Mouse (Mus musculus): Measurements from ENCODE around the gene Pax8. TPM values are rescaled to one million over a fixed set of nuclear protein-coding genes. Genes with fewer than 3 reads are reported as not detected.

Pax8 gene
- total RNA-seq, 1 experiment from 2014 or later: not detected

DNA sequence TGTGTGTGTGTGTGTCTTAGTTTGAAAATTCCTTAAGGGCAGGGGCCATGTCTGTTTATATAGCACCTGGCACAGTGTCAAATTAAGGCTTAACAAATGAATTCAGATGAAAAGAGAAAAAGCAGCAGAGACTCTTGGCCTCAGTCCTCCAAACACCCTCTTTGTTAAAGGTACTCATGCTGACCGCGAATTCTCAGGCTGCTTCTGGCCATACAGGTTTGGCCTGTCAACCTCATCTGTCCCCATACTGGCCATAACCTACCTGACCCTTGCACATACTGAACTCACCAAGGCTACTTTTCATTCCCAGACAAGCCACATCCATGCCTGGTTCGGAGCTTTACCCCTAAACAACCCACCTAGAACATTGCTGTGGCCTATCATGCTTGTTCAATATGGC lies 62.2 kb downstream of the Pax8 start:
- DNase-seq: no peak

DNA sequence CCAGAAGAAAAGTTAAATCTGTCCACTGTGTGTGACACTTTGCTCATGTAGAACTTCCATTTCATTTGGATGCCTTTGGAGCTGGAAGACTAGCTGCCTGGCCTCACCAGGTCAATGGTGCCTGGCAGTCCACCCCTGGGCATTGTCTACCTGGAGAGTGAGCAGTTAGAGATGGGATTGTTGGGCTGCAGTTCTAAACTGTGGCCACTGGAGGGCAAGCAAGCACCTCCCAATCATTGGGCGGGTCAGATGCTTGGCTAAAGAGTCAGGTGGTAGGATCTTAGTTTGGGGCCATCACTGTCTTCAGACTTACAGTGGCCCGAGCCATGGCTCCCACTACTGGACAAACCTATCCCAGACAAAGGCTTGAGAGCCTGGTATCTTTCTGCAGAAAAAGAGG lies 66.2 kb downstream of the Pax8 start:
- DNase-seq: peak; percentile 76

DNA sequence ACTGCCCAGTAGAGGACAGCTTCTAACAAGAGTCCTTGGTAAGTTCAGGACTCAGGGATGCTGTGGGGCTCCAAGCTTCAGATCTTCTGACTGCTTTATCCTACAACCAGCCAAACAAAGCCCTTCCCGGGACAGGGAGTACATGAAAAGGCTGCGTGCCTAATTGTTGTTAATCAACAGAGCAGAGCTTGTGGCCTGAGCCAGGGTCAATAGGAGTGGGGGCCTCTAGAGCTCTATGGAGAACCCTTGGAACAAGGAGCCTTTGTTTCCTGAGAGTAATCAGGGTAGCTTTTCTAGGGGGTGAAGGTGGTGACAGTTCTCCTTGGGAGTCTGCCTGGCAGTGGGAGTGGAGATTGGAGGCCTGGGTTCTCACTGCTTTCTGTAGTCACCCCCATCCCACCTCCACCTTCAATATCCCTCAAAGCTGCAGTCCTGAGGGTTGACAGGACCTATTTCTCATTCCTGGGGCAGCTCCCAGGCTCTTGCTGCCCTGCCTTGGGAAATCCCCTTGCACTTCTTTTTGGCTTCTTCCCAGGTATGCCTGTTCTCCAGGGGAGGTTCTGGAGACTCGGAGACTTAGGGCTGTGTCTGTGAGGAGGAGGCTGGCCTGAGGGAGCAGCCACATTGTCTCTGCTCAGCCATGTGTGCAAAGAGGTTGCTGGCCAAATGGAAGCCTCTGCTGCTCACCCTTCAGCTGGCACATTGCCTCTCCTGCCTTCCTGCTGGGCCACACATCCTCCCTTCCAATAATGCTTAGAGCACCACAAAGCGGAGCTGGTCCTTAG lies 67.5 kb downstream of the Pax8 start:
- DNase-seq: no peak

DNA sequence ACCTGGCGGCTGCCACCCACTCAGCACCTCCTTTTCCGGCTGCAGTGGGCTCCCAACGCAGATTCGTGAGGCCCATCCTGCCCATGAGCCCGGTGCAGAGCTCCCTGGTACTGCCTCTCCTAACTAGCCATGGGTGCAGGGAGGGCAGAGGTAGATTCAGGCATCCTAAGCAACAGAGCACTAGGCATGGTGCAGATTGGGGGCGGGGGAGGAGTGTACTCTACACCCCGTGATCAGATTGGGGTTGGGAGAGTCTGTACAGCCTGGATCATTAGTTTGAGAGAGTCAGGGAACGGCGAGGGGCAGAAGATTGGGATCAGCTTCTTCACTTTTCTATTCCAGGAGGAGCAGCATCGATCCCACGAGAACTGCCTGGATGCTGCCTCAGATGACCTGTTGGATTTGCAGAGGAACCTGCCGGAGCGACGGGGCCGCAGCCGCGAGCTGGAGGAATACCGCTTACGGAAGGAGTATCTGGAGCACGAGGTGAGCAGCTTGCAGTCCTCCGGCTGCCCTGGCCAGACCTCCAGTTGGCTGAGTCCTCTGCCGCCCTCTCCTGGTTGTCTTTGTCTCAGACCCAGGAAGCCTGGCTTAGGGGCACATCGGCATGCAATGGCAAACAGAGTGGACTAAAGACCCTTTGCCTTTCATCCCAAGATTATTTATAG lies 69.9 kb downstream of the Pax8 start:
- peak; percentile 87 for DNase-seq

DNA sequence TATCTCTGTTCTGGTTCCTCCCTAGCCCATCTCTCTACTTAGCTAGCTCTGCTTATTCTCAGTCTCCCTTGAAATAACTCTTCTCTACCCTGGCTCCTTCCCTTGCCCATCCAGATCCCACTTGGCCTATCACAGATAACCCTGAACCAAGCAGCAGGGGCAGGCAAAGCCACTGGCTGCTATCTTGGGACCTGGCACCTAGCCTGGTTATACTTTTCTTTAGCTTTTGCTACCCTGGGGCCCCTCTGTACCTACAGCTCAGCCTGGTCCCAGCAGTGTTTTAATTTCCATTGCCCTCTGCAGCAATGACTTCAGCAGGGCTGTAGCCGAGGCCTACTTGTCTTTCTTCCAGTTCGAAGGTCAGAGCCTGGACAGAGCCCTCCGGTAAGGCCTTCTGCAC lies 74.7 kb downstream of the Pax8 start:
- no peak for DNase-seq

DNA sequence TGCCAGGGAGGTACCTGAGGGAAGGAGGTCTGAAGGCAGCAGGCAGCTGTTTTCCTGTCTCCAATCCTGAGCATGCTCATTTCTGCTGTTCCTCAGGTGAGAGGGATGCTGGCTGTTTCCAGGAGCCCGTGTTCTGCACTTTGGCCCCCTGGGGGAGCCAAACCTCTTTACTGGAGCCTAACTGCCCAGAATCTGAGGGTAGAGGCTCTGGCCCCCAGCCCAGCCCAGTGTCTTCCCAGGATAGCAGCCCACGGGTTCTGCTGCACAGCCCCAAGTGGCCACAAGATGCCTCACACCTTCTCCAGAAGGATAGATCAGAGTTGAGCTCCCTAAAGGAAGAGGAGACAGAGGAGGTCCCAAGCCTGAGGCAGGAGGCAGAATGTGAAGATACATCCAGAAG lies 78.3 kb downstream of the Pax8 start:
- DNase-seq: no peak

DNA sequence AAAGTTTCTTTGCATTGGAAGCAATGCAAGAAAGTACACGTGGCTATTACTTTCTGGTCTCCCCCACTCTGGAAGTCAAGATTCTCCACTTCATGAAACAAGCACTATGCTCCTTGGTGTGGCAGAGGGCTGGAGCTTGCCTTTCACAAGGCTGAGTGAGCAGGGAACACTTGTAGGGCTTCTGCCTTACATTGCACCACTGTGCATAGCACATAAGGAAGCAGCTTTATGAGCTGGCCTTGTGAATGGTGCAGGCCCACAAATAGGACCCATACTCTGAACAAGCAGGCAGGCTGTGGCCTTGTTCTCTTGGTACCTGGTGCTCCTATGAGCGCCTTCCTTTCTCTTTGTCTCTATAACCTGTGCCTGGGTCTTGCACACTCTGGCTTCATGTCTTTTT lies 82.1 kb downstream of the Pax8 start:
- no peak for DNase-seq

DNA sequence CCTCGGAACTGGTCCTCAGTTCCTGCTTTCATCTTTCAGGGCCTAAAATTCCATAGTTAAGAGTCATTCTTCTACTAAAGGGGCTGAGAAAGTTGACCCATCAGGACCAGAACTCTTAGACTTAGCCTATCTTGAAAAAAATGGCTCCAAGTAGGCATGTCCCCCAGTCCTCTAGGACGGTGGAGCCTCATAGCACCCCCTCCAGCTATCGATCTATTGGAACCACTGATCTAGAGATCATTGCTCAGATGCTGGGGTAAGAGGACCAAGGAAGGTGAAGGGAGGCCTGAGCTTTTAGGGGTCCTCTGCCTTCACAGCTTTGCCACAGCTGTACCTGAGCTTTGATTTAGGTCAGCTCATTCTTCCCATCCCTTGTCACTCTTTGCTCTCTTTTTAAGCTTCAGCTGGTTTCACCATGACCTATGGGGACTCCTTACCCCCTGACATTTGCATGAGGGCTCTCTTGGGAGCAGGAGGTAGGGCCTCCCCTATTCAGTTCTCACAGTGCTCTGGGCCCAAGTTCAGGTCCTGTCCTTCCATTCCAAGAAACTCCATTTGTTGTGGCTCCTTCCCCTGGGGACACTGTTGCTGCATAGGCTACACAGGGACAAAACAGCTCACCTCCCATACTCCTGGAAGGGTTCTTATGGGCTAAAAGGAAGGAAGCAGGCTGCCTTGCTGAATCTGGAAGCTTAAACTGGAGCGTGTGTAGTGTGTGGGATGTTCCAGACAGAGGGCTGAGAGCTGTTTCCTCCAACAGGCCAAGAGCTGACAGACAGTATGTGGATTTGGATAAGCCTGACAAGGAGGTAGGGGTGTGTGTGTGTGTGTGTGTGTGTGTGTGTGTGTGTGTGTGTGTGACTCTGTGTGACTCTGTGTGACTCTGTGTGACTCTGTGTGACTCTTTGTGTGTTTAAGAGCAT lies 87.8 kb downstream of the Pax8 start:
- no peak for DNase-seq

DNA sequence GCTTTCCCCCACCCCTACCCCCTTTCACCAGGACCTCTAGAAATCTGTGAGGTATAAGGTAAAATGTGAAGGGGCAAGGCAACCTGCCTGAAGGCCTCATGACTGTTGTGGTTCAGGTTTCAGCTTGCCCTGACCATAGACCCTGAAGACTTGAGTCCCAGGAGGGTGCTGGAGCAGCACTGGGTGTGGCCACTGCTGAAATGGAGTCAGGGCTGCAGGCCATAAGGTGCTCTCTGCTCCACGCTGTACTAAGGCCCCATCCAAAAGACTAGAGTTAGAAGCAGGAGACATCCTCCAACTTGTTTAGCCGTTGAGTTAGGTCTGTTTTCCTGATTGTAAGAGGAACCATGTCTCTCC lies 88.5 kb downstream of the Pax8 start:
- no peak for DNase-seq

DNA sequence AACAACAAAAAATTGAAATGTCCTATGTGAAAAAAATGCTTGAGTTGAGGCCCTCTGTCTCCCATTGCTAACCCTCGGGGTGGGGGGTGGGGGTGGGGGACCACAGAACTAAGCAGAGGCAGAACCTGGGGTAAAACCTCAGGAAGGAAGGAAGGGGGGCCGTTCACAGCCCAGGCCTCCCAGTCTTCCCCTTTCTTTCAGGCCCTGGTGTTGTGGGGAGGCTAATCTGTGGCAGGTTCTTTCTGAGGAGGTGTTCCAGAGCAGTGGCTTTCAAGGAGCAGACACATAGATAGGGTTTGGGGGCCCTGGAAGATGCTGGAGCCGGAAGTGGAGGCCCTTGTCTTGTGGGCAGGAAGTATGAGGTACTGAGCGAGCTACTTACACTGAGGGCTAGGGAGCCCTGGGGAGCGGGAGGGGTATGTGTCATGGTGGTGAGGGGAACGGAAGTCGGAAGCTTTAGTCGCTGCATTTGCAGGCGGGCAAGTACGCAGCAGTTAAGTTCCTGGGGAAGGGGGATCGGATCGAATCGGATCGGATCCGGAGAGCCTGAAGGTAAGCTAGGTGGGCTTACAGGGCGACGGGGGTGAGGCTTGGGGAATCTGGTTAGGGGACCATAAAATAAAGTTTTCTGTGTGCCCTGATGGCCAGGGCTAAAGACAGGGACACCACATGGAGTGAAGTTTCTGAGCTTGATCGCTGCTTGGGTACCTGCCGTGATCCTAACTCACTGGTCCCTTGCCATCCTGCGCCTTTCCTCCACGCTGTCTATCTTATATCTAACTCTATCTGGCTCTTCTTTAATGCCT lies 89.0 kb downstream of the Pax8 start:
- peak; percentile 37 for DNase-seq

DNA sequence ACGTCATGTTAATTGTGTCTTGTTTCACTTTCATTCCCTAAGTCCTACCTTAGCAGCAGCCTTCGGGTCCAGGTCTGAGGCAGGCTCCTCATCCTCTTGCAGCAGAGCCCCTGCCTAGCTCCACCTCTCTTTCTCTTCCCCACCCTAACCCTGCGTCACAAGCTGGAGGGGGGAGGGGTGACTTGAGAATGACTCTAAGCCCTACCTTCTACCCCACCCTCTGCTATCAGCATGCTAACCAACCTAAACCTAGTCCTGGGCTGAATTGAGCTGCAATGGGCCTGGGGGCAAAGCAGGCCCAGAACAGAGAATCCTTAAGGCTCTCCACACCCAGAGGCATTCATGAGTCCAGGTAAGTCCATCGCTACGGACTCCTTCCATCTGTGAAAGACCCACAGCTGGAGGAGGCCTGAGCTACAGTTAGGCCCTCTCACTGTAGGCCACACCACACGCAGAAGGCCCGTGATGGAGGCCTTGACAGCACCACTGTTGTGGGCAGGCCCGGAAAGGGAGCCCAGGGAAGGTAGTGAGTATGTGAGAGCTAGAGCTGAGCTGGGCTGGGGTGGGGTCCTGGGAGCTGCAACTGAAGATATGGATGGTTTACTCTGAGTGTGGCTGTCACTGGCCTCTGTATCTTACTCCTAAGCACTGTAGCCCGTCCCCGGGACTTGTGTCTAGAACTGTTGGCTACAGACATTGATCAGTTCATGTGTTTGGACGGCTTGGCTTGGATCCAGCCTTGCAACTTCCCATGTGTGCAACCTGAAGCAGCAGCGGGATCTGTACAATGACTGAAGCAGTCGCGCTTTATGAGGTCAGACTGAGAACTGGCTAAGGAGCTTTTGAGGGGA lies 90.1 kb downstream of the Pax8 start:
- DNase-seq: peak; percentile 36

DNA sequence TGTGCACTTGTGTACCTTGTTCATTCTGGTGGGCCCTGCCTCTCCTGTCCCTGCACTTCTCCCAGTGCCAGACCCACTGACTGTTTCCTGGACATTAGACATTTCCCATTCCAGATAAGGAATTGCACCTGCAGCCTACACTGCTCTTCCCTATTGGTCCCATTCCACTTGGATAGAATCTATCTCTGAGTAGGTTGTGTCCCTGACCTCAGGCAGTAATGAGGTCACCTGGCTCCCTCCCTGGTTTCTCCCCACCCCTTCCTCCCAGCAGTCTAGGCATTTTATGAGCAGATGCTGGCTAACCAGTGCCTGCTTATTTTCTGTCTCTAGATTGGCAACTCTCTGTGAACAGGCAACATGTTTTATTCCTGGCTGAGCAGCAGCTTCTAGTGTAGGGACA lies 91.0 kb downstream of the Pax8 start:
- DNase-seq: no peak

DNA sequence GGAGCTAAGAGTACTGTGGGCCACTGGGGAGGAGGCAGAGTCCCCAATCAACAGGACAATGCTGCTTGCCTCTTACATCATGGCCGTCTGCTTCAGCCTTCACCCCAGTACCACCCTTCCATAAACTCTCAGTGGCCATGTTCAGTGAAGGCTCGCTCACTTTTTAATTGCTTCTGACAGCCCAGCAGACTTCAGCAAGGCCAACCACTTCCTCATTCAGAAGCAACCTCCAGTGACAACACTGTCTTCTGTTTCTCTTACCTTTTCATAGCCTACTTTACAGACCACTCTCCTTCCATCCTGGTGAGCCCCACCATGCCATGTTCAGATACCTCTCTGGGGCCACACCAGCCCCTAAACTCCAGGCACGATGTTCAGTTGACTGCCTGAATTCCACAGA lies 91.8 kb downstream of the Pax8 start:
- DNase-seq: no peak

DNA sequence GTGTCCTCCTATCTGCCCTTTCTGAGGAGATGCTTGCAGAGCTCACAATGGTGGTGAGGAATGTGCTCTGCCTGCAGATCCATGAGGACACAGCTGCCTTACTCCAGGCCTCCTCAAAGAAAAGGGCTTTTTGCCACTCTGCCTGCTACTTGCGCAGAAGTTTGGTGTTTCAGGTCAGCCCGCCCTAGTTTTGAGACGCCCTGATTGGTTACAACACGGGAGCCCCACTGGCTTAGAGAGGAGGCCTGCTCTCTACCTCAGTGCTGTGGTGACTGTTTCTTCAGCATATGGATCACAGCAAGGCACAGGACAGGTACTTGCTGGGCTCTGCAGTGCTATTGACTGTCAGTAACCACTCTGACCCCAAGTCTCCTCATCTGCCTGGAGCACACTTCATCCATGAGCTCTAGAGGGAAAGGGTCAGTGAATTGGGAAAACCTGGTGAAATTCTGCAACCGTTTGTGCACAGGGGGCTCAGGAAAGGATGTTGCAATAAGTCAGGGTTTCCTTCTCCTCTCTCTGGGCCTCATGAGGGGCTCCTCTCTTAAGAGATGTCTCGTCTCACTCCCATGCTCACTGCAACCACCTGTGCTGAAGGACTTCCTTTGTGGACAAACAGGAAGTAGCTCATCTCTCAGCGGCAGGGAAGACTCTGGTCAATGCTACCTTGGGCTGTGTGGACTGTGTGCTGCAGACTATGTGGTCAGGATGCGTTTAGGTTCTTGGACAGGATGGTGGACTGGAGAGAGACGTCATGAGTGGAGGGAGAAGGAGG lies 92.8 kb downstream of the Pax8 start:
- DNase-seq: no peak

DNA sequence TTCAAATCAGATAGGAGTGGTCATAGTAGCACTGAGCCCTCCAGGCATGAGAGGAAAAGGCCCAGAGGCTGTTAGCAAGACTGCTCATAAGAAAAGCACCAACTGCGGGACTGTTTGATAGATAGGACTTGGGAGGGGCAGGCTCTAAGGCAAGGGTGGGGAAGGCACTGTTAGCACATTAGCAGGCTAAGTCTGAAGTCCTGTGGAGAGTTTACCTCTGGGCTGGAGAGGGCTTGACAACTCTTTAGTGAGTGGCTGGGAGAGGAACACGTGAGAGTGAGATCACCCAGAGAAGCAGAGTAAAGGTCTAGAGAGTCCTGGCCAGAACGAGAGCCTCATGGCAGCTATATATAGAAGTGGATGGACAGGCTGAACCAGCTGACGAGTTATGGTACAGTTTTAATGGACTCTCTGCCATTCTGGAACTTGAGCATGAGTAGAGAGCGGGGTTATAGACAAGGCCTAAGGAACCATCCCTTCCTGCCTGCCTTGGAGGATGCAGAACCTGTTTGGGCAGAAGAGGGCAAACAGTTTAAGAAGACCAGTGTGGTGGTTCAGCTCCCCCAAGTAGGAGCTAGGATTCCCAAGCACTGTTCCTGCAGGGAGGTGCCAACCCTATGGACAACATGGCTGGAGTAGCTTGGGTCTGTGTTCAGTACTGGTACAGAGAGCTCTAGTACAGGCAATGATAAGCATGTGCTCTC lies 96.5 kb downstream of the Pax8 start:
- no peak for DNase-seq

All from adrenal gland, postnatal 14 days (tissue).